Mouse (Mus musculus) embryonic facial prominence, embryonic 10.5 days (tissue): ENCODE measurements at regions not wholly inside any gene's neighbourhood (a gene's known extent, or its start where the extent isn't known, plus 50 kb on each side); places are given as distances from the start of the nearest gene placed in this dataset.

Source experiments
- DNase-seq: peaks from one replicate; pipeline ENCODE4 v3.0.0-alpha.2; 2017; ENCODE audit warnings: low spot score
- H3K27ac ChIP-seq: fragments of 300-500 bp; sonication (generic); replicated peaks from 2 replicates; pipeline ENCODE4 v1.5.1; 2016; ENCODE audit warnings: mild to moderate bottlenecking
- H3K27me3 ChIP-seq: fragments of 300-500 bp; sonication (generic); replicated peaks from 2 replicates; pipeline ENCODE4 v1.6.1; 2016; ENCODE audit warnings: low read depth, mild to moderate bottlenecking; ENCODE audit not compliant: poor library complexity, severe bottlenecking
- H3K36me3 ChIP-seq: fragments of 300-500 bp; sonication (generic); replicated peaks from 2 replicates; pipeline ENCODE4 v1.6.1; 2016; ENCODE audit warnings: mild to moderate bottlenecking, moderate library complexity
- H3K4me1 ChIP-seq: fragments of 300-500 bp; sonication (generic); 2 replicates; pipeline ENCODE4 v1.6.1; 2016
- H3K4me3 ChIP-seq: fragments of 300-500 bp; sonication (generic); 2 replicates; pipeline ENCODE4 v1.5.1; 2016; ENCODE audit warnings: mild to moderate bottlenecking, moderate library complexity
- H3K9me3 ChIP-seq: fragments of 300-500 bp; sonication (generic); 2 replicates; pipeline ENCODE4 v1.6.1; 2016; ENCODE audit warnings: mild to moderate bottlenecking
- WGBS: fragments of 180-500 bp; shearing (Covaris S2); methylation state at CpG from one replicate; pipeline ENCODE4 v1.1.7; 2016; 5-methylcytosine and 5-hydroxymethylcytosine counted together

- no peak for DNase-seq
- Histone ChIP-seq H3K4me1 (peaks cover 5% of the 10 kb centered on the region; the same call in 1 of the 2 replicates), H3K4me3 (no peak overlapping the region), H3K36me3 (no peaks in the 10 kb centered on the region), H3K27ac (peak overlapping the region; percentile 65), H3K27me3 (peaks cover 11% of the 10 kb centered on the region), H3K9me3 (no peaks in the 10 kb centered on the region)
- WGBS: 54% methylated on average over 14 of the region's 14 CpGs
These were observed 730.8 kb downstream of the Egfem1 start for GRCm38 (mm10) chr3:29812480-29813240.

DNA sequence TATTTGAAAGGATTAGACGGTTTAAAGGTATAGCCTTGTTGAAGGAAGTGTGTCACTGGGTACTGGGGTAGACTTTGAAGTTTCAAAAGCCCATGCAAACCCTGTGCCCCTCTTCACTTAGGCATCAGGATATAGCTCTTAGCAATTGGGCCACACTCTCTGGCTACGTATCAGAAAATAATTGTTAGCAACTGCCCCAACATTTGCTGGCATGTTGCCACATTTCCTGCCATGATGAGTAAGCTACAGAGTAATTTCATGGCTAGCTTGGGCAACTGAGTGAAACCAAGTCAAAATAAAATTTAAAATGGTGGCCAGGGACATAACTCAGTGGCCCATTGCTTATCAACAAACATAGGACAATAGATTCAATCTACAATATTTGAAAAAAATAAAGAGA, 724.2 kb downstream of the Egfem1 start:
- no peaks in the 10 kb centered on the region for H3K36me3 ChIP-seq
- H3K9me3 ChIP-seq: no peaks in the 10 kb centered on the region
- no peak for DNase-seq
- H3K4me3 ChIP-seq: no peak overlapping the region
- no peaks in the 10 kb centered on the region; the same call in 1 of the 2 replicates for H3K27me3 ChIP-seq
- H3K4me1 ChIP-seq: peaks cover 5% of the 10 kb centered on the region
- no peak overlapping the region for H3K27ac ChIP-seq
- 90% methylated on average over 2 of the region's 2 CpGs for WGBS

DNA sequence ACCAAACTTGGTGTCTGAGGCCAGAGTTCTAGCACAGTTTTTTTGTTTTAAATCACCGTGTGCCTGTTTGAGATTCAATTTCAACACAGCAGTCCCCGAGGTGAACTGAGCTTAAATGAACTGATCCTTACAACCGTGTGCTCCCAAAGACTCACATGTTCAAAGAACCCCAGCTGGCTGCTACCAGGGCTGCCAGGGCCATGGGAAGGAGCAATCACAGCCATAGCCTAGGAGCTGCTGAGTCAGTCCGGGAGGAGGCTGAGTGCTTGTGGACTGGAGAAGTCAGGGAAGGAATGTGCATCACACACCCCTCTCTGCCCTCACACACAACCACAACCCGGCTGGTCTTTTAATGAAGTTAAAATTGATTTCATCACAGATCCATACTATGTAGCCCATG, 721.6 kb downstream of the Egfem1 start:
- H3K27ac ChIP-seq: no peak overlapping the region; the same call in 1 of the 2 replicates
- DNase-seq: peak; percentile 34
- H3K36me3 ChIP-seq: no peaks in the 10 kb centered on the region
- 45% methylated on average over 5 of the region's 5 CpGs for WGBS
- H3K4me1 ChIP-seq: peaks cover 5% of the 10 kb centered on the region
- no peaks in the 10 kb centered on the region for H3K27me3 ChIP-seq
- H3K9me3 ChIP-seq: no peaks in the 10 kb centered on the region
- no peak overlapping the region for H3K4me3 ChIP-seq

DNA sequence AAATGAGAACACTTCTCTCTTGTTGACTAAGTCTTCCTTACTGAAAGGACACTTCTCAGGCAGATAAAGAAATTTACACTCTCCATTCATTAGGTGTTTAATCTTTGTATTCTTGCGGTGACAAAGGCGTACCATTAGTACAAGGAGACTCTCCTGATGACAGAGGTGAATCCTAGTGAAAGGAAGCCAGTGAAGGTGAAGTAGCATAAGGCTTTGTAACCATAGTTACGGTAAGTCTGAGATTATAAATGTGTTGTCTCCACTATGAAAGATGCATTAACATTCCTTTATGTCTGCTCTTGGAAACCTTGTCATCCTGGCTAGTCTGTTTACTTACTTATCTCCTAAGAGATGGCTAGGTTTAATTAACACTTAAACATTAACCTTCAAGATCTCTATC, 719.3 kb downstream of the Egfem1 start:
- H3K4me1 ChIP-seq: peaks cover 5% of the 10 kb centered on the region
- WGBS: 86% methylated on average over 3 of the region's 3 CpGs
- H3K27me3 ChIP-seq: peaks cover 3% of the 10 kb centered on the region; the same call in 1 of the 2 replicates
- no peak for DNase-seq
- H3K9me3 ChIP-seq: no peaks in the 10 kb centered on the region
- no peaks in the 10 kb centered on the region for H3K36me3 ChIP-seq
- no peak overlapping the region for H3K27ac ChIP-seq
- no peak overlapping the region for H3K4me3 ChIP-seq

- H3K4me3 ChIP-seq: no peak overlapping the region
- H3K27me3 ChIP-seq: no peaks in the 10 kb centered on the region
- no peaks in the 10 kb centered on the region for H3K4me1 ChIP-seq
- H3K27ac ChIP-seq: no peak overlapping the region
- WGBS: 88% methylated on average over 3 of the region's 3 CpGs
- H3K9me3 ChIP-seq: no peaks in the 10 kb centered on the region
- H3K36me3 ChIP-seq: no peaks in the 10 kb centered on the region
- DNase-seq: no peak
These were observed 692.5 kb downstream of the Egfem1 start for GRCm38 (mm10) chr3:29774365-29774764.

DNA sequence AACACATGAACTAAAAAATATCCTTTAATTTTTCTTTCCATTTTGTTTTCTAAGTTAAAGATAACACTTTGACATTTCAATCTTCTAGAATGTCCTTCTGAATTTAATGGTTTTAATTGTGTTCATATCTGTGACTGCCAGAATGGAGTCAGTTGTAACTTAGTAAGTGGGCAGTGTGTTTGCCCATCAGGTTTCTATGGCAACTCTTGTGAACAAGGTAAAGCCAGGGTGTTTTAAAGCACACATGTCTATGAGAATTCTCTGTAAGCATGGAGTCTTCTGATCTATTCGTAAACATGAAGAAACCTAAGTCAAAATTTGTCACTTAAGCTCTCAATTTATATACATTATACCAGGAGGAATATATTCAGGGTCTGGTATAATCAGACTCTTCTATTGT, 689.4 kb downstream of the Egfem1 start:
- 85% methylated on average over 1 of the region's 1 CpGs for WGBS

DNA sequence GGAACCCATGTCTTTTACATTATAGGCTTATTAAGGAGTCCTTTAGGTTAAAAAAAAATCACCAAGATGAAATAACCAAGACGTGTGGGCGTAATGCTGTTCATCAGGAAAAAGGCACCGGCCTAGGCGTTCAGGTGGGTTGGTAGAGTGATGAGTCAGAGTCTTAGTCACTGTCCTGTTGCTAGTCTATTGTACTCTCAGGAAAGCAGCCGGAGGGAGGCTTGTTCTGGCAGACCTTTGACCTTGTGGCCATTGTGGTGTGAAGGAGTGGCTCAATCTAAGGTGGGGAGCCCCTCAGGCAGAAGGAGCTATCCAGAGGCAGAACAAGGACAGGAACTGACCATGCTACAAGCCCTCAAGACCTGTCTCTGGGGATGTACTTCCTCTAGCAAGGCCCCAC, 686.8 kb downstream of the Egfem1 start:
- Histone ChIP-seq H3K27me3 (no peaks in the 10 kb centered on the region), H3K27ac (no peak overlapping the region), H3K4me3 (no peak overlapping the region), H3K4me1 (no peaks in the 10 kb centered on the region), H3K36me3 (no peaks in the 10 kb centered on the region), H3K9me3 (no peaks in the 10 kb centered on the region)
- WGBS: 72% methylated on average over 5 of the region's 5 CpGs
- DNase-seq: no peak

More for the DNA sequence above, 689.4 kb downstream of the Egfem1 start:
- no peaks in the 10 kb centered on the region for H3K9me3 ChIP-seq
- DNase-seq: no peak
- no peaks in the 10 kb centered on the region for H3K36me3 ChIP-seq
- H3K27ac ChIP-seq: no peak overlapping the region
- H3K4me3 ChIP-seq: no peak overlapping the region
- H3K4me1 ChIP-seq: no peaks in the 10 kb centered on the region
- H3K27me3 ChIP-seq: no peaks in the 10 kb centered on the region

- Histone ChIP-seq H3K4me1 (no peaks in the 10 kb centered on the region), H3K27ac (no peak overlapping the region), H3K36me3 (no peaks in the 10 kb centered on the region), H3K9me3 (no peaks in the 10 kb centered on the region), H3K4me3 (no peak overlapping the region), H3K27me3 (no peaks in the 10 kb centered on the region)
- DNase-seq: no peak
- 96% methylated on average over 3 of the region's 3 CpGs for WGBS
These were observed 682.2 kb downstream of the Egfem1 start for GRCm38 (mm10) chr3:29764021-29764420.

DNA sequence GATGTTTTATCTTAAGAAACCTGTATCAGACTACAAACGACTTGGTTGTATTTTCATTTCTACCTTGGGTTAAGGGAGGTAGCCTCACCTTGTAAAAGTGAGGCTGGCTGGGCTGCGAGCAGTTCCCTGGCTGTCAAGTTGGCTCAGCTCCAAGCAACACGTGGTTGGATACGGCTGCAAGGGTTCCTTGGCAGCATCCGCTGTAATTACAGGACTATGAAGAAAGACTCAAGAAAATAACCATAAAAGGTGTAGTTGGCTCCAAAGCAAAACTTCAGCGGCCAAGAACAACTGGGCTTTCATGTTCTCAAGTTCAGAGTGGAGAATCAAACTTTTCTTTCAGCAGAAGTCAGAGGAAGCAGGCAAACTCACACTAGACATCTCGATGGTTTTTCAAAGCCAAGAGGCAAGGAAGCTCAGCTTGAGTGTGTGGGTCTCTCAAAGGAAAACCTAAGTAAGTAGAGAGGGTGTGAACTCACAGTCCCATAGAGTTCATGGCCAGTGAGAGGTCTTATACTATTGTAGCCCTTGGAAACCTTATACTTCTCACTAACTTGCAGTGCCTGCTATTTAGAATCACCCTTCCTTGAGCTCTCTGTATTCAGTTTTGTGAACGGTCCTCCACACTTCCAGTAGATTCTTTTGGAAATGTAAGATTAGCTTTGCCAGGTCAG, 676.1 kb downstream of the Egfem1 start:
- Histone ChIP-seq H3K9me3 (no peaks in the 10 kb centered on the region), H3K27me3 (no peaks in the 10 kb centered on the region), H3K4me3 (no peak overlapping the region), H3K4me1 (no peaks in the 10 kb centered on the region), H3K36me3 (no peaks in the 10 kb centered on the region), H3K27ac (no peak overlapping the region)
- DNase-seq: no peak
- WGBS: 84% methylated on average over 8 of the region's 8 CpGs
